Mouse (Mus musculus): Measurements from ENCODE around the gene Trpm3. TPM values are rescaled to one million over a fixed set of nuclear protein-coding genes. Genes with fewer than 3 reads are reported as not detected.

Trpm3 gene
- polyA plus RNA-seq, 1 experiment from 2014 or later, result 5.7 TPM

DNA sequence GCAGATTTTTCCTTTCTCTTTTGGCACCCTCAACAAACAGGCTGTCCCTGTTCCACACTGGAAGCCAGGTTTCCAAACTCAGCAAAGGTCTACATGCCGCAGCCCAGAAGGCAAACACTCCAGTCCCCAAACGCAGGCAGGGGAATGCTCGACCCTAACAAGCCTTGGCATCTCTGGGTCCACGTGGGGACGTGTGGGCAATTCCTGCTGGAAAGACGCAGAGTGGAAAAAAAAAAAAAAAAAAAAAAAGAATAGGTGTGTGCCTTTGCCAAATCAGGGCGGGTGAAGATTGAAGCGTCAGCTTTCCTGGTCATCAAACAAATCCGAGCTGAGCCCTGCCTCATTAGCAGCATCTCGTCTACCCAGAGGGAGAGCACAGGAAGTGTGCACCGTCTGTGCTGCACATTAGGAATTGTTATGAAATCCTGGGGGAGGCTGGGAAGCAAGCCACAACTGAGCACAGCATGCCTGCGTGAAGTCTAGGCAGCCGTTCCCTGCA is 614.5 kb downstream of the Trpm3 start:
- H3K36me3 ChIP-seq (replicated peaks), result no peaks in the 10 kb centered on the region
- DNase-seq (ENCODE audit: low spot score), result no peak
- no peak overlapping the region for H3K27ac ChIP-seq (replicated peaks)
- no peaks in the 10 kb centered on the region for H3K27me3 ChIP-seq (replicated peaks; ENCODE audit: low read depth, poor library complexity, severe bottlenecking)
- H3K9me3 ChIP-seq, result no peaks in the 10 kb centered on the region
- H3K4me3 ChIP-seq, result no peak overlapping the region
- no peaks in the 10 kb centered on the region; the same call in 1 of the 2 replicates for H3K4me1 ChIP-seq
- 65% methylated on average over 13 of the region's 13 CpGs for WGBS

DNA sequence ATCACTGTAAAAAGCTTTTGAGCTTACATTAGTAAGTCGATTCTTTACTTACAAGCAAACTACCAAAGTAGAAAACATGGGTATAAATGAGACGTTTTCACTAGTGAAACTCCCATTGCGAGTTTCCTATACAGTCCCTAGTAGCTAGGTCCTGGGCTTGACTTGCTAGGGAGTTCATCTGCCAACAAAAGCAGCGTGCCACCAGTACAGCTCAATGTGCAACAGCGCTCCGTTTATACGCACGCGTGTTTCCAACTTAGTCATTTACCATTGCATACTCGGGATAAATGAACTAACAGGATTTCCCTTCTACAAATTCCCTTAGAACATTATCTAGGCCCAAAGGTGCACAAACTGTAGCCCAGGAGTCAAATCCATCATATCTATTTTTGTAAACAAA is 615.2 kb downstream of the Trpm3 start:
- no peaks in the 10 kb centered on the region for H3K27me3 ChIP-seq (replicated peaks; ENCODE audit: low read depth, poor library complexity, severe bottlenecking)
- no peak overlapping the region for H3K4me3 ChIP-seq
- H3K4me1 ChIP-seq, result no peaks in the 10 kb centered on the region; the same call in 1 of the 2 replicates
- DNase-seq (ENCODE audit: low spot score), result no peak
- no peaks in the 10 kb centered on the region for H3K9me3 ChIP-seq
- WGBS, result 94% methylated on average over 10 of the region's 10 CpGs
- H3K27ac ChIP-seq (replicated peaks), result no peak overlapping the region
- no peaks in the 10 kb centered on the region for H3K36me3 ChIP-seq (replicated peaks)

DNA sequence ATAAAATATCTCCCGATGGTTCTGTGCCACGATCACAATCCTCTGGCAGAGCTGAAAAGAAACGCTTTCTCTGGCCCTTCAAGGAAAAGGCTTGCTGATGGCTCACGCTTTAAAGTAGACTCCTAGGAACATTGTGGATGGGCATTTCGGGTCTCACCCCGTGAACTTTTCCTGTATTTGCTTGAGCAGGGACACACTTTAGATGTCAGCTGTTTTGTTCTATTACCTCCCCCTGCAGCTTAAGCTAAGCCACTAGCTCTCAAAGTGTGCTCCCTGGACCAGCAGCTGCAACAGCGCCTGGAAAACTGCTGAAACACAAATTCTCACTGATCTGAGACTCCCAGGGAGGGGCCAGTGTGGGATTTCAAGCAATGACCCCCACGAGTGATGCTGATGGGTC is 615.7 kb downstream of the Trpm3 start:
- 81% methylated on average over 8 of the region's 8 CpGs for WGBS
- no peak overlapping the region for H3K27ac ChIP-seq (replicated peaks)
- no peaks in the 10 kb centered on the region for H3K36me3 ChIP-seq (replicated peaks)
- DNase-seq (ENCODE audit: low spot score), result no peak
- H3K9me3 ChIP-seq, result no peaks in the 10 kb centered on the region
- no peaks in the 10 kb centered on the region for H3K27me3 ChIP-seq (replicated peaks; ENCODE audit: low read depth, poor library complexity, severe bottlenecking)
- no peak overlapping the region for H3K4me3 ChIP-seq
- H3K4me1 ChIP-seq, result no peaks in the 10 kb centered on the region; the same call in 1 of the 2 replicates

DNA sequence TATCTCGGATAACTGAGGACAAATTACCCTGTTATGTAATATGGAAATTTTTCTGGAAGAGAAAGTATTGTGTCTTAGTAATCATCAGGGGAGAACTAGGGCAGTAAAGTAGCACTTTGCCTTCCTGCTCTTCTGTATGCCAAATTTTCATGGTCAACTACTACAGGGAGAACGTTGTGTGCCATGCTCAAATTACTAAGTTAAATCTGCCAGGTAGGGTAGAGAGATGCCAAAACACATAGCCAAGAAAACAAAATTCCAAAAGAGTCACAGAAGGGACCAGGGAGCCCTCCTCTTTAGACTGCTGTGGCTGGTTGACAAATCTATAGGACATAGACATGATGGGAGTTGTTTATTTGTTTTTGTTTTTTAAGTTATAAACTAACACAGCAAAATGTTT is 619.6 kb downstream of the Trpm3 start:
- 84% methylated on average over 2 of the region's 2 CpGs for WGBS
- DNase-seq (ENCODE audit: low spot score), result no peak
- no peaks in the 10 kb centered on the region for H3K9me3 ChIP-seq

DNA sequence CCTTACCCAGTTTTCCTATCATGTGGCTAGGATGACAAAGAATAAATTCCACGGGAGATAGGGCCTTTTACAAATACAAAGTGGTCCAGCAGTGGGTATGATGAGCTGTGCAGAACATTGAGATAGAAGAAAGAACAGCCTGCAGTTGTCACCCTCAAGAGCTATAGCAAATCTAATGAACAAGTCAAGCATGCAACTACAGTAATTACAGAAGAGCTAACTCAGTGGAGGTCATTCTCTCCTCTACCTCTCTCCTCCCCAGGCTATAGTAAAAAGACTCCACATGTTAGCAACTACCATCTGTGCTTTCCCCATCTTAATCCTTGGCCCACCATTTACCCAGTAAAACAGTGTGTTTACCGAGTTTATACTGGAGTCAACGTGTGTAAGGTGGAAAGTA is 629.4 kb downstream of the Trpm3 start:
- WGBS, result 80% methylated on average over 3 of the region's 3 CpGs
- Histone ChIP-seq H3K36me3 (replicated peaks) (no peaks in the 10 kb centered on the region), H3K4me1 (no peaks in the 10 kb centered on the region), H3K27me3 (replicated peaks; ENCODE audit: low read depth, poor library complexity, severe bottlenecking) (no peaks in the 10 kb centered on the region), H3K27ac (replicated peaks) (no peak overlapping the region), H3K4me3 (no peak overlapping the region), H3K9me3 (no peaks in the 10 kb centered on the region)
- no peak for DNase-seq (ENCODE audit: low spot score)

More for the DNA sequence above, 619.6 kb downstream of the Trpm3 start:
- Histone ChIP-seq H3K36me3 (replicated peaks) (no peaks in the 10 kb centered on the region), H3K27me3 (replicated peaks; ENCODE audit: low read depth, poor library complexity, severe bottlenecking) (no peaks in the 10 kb centered on the region), H3K4me1 (no peaks in the 10 kb centered on the region; the same call in 1 of the 2 replicates), H3K4me3 (no peak overlapping the region), H3K27ac (replicated peaks) (no peak overlapping the region)

DNA sequence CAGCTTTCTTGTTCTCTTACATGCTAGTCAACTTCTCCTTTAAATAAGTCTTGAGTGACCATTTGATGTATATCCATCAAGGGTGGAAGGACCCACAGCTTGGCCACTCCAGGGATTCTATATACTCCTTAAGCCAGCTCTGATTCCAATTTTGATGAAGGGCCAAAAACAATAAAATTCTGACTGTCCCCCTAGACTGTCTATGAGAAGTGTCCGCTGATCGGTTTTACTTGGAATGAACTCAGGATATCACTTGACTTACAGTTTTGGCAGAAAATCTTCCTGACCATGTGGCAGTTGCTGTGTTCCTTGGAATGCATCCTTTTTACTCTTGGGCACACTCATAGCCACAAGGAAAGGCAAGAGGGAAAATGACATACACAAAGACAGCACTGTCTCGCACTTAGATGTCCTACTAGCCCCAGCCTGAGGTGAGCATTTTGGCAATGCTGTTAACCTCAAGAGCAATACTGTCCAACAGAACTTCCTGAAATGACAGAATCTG is 636.4 kb downstream of the Trpm3 start:
- no peak overlapping the region for H3K27ac ChIP-seq (replicated peaks)
- H3K4me3 ChIP-seq, result no peak overlapping the region
- DNase-seq (ENCODE audit: low spot score), result no peak
- no peaks in the 10 kb centered on the region for H3K36me3 ChIP-seq (replicated peaks)
- H3K27me3 ChIP-seq (replicated peaks; ENCODE audit: low read depth, poor library complexity, severe bottlenecking), result no peaks in the 10 kb centered on the region
- no peaks in the 10 kb centered on the region for H3K4me1 ChIP-seq
- 93% methylated on average over 3 of the region's 3 CpGs for WGBS
- no peaks in the 10 kb centered on the region for H3K9me3 ChIP-seq

DNA sequence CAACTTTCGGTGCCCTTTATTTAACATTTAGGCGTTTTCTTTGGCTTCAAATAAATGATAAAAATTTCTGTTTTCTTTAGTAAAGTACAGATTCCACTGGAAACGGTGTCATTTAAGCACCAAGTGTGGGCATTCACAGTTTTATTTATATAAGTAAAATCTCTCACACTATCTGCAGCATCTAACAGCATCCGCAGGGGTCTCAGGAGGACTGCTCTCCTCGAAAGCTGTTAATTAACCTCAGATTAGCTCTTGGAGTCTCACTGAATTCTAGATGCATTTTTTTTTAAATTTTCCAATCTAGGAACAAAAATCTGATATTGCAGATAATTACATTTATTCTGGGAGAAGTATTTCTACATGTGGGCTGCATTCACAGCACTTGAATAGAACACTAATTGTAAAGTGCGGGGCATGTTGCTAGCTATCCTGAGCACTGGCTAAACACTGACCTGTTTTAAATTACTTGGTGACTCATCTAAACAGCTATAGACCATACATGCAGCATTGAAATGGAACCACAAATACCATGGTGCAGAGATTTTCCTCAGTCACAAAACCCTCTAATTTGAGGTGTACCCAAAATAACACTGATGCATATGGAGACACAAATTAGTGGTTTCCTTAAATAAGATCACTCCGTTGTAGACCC is 641.5 kb downstream of the Trpm3 start:
- Histone ChIP-seq H3K27me3 (replicated peaks; ENCODE audit: low read depth, poor library complexity, severe bottlenecking) (no peaks in the 10 kb centered on the region), H3K4me3 (no peak overlapping the region), H3K27ac (replicated peaks) (no peak overlapping the region), H3K4me1 (no peaks in the 10 kb centered on the region), H3K9me3 (no peaks in the 10 kb centered on the region), H3K36me3 (replicated peaks) (no peaks in the 10 kb centered on the region)
- DNase-seq (ENCODE audit: low spot score), result no peak
- WGBS, result 77% methylated on average over 7 of the region's 7 CpGs

DNA sequence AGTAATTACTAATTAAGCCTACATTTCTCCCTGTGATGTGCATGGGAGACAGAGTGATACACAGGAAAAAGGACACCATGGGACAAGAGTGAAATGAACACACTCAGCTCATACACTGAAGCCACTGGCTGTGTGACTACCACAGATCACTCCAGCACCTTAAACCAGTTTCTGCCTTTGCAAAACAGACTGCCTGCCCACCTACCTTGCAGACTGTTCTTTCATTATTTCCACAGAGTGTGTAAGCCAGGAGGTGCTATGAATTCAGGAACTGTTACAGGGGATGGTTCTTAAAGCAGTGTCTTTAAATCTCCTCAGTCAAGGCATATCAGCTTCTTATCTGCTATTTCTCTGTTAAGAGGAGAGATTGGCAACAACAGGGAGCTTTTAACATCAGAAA is 642.7 kb downstream of the Trpm3 start:
- Histone ChIP-seq H3K4me1 (no peaks in the 10 kb centered on the region), H3K36me3 (replicated peaks) (no peaks in the 10 kb centered on the region), H3K9me3 (0 out of 2 replicates have a peak, but pooled peaks cover under 1% of the 10 kb centered on the region), H3K27ac (replicated peaks) (no peak overlapping the region), H3K4me3 (no peak overlapping the region), H3K27me3 (replicated peaks; ENCODE audit: low read depth, poor library complexity, severe bottlenecking) (no peaks in the 10 kb centered on the region)
- no peak for DNase-seq (ENCODE audit: low spot score)

DNA sequence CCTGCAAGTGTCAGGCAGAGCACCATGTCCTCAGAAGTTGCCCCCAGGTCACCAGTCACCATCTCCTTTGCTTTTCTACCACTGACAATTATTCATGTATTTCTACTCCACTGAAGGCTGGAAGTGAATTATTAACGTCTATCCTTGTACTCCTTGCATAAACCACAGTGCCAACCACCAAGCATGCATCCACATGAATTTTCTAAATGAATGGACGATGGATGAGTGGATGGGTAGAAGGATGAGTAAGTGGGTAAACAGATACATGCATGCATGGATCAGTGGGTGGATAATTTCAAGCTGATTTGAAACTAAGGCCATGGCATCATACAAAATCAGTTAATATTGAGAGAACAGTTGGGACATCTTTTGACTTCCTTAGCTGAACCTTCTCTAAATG is 644.9 kb downstream of the Trpm3 start:
- no peaks in the 10 kb centered on the region for H3K27me3 ChIP-seq (replicated peaks; ENCODE audit: low read depth, poor library complexity, severe bottlenecking)
- no peak overlapping the region for H3K4me3 ChIP-seq
- H3K9me3 ChIP-seq, result 0 out of 2 replicates have a peak, but pooled peaks cover 5% of the 10 kb centered on the region
- no peak overlapping the region for H3K27ac ChIP-seq (replicated peaks)
- no peaks in the 10 kb centered on the region for H3K36me3 ChIP-seq (replicated peaks)
- 87% methylated on average over 2 of the region's 2 CpGs for WGBS
- H3K4me1 ChIP-seq, result no peaks in the 10 kb centered on the region
- no peak for DNase-seq (ENCODE audit: low spot score)

DNA sequence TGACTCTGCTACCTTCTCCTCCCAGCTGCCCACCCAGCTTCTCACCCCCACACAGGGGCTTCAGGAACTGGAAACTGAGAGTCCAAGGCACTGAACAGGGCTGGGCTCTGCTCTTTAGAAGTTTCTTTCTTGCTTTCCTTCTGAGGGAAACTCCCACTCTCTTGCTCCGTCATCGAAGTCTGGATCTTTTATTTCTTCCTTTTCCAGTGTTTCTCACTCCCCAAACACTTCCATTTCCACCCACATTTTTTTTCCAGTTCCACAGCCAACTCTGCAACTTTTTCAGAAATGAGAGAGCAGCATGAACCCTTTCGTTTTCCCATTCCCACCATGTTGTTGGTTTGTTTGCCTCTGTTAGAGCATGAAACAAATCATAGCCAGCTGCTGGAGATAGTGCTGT is 650.9 kb downstream of the Trpm3 start:
- Histone ChIP-seq H3K36me3 (replicated peaks) (no peaks in the 10 kb centered on the region), H3K4me3 (no peak overlapping the region), H3K27ac (replicated peaks) (no peak overlapping the region), H3K9me3 (0 out of 2 replicates have a peak, but pooled peaks cover 5% of the 10 kb centered on the region), H3K27me3 (replicated peaks; ENCODE audit: low read depth, poor library complexity, severe bottlenecking) (no peaks in the 10 kb centered on the region), H3K4me1 (no peaks in the 10 kb centered on the region)
- 90% methylated on average over 3 of the region's 3 CpGs for WGBS
- no peak for DNase-seq (ENCODE audit: low spot score)

DNA sequence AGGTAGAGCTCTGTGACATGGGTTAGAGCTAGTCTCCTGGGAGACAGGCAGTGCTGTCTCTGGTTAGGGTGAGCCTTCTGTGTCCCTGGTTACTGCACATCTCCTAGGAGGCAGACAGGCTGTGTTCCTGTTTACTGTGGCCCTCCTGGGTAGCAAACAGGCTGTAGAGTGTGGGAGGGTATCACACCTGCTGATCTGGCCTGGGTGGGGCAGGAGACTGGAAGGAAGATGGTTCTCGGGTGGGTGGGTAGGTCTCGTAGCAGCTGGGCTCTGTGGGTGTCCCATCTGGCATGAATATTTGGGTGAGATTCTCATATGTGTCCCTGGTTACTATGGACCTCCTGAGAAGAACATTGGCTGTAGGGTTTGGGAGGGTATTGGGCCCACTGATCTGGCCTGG is 658.1 kb downstream of the Trpm3 start:
- Histone ChIP-seq H3K9me3 (no peaks in the 10 kb centered on the region), H3K27ac (replicated peaks) (no peak overlapping the region), H3K4me3 (no peak overlapping the region), H3K4me1 (no peaks in the 10 kb centered on the region), H3K27me3 (replicated peaks; ENCODE audit: low read depth, poor library complexity, severe bottlenecking) (no peaks in the 10 kb centered on the region), H3K36me3 (replicated peaks) (no peaks in the 10 kb centered on the region)
- DNase-seq (ENCODE audit: low spot score), result no peak
- WGBS, result 88% methylated on average over 2 of the region's 2 CpGs

DNA sequence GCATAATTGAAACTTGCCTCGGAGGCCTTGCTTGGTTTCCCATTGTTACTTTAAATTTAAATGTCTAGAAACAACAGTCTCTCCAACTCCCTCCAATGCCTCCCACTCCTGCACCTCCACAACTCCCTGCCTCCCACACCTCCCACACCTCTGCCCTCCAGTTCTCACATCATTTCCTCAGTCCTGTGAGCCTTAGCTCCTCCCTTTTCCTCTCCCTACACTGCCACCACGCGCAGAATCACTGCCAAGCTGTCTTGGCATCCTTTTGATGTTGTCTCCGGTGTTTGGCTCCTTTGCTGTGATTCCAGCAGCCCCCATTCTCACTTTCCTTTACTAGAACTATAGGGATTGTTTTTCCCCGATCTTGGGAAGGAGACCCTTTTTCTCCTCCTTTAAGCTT is 661.6 kb downstream of the Trpm3 start:
- Histone ChIP-seq H3K4me1 (no peaks in the 10 kb centered on the region), H3K4me3 (no peak overlapping the region), H3K9me3 (no peaks in the 10 kb centered on the region), H3K27me3 (replicated peaks; ENCODE audit: low read depth, poor library complexity, severe bottlenecking) (no peaks in the 10 kb centered on the region), H3K27ac (replicated peaks) (no peak overlapping the region), H3K36me3 (replicated peaks) (no peaks in the 10 kb centered on the region)
- 52% methylated on average over 5 of the region's 5 CpGs for WGBS
- no peak for DNase-seq (ENCODE audit: low spot score)

DNA sequence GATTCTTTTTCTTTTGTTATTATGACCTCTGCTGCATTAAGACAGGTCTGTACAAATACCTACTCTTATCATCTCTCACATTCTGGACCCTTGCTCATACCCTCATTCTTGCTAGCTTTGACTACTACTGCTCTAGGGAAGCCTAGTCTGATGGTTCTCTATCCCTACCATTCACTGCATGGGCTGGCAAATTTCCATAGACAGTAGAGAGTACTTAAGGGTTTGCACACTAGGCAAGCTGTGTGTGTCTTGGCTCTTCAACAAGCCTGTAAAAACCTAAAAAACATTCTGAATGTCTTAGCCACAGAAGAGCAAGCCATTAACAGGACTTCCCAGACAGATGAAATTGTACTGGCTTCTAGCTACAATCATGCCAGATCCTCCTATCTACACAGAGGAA is 664.5 kb downstream of the Trpm3 start:
- Histone ChIP-seq H3K27me3 (replicated peaks; ENCODE audit: low read depth, poor library complexity, severe bottlenecking) (no peaks in the 10 kb centered on the region), H3K36me3 (replicated peaks) (no peaks in the 10 kb centered on the region), H3K4me3 (no peak overlapping the region), H3K9me3 (no peaks in the 10 kb centered on the region), H3K27ac (replicated peaks) (no peak overlapping the region), H3K4me1 (no peaks in the 10 kb centered on the region)
- DNase-seq (ENCODE audit: low spot score), result no peak

Measured in embryonic facial prominence, embryonic 10.5 days (tissue).